Mouse (Mus musculus) liver, embryonic 13.5 days (tissue): Measurements from ENCODE around the gene Arl4c. TPM values are rescaled to one million over a fixed set of nuclear protein-coding genes. Genes with fewer than 3 reads are reported as not detected.

Experiments used
- ATAC-seq: fragments of 200-750 bp; cut with Nextera tagmentation; 2 replicates; pipeline ENCODE4 v1.8.0; 2017; ENCODE audit warnings: low read depth, mild to moderate bottlenecking, moderate number of reproducible peaks, moderate library complexity
- DNase-seq: peaks from one replicate; pipeline ENCODE4 v3.0.0; 2022
- H3K27ac ChIP-seq: fragments of 300-500 bp; sonication (generic); 2 replicates; pipeline ENCODE4 v1.5.1; 2015; ENCODE audit warnings: moderate library complexity, mild to moderate bottlenecking, inconsistent platforms
- H3K27me3 ChIP-seq: fragments of 300-500 bp; sonication (generic); 2 replicates; pipeline ENCODE4 v1.6.1; 2015; ENCODE audit warnings: mild to moderate bottlenecking, inconsistent platforms
- H3K36me3 ChIP-seq: fragments of 300-500 bp; sonication (generic); 2 replicates; pipeline ENCODE4 v1.6.1; 2015; ENCODE audit warnings: mild to moderate bottlenecking, inconsistent platforms
- H3K4me1 ChIP-seq: fragments of 300-500 bp; sonication (generic); replicated peaks from 2 replicates; pipeline ENCODE4 v1.6.1; 2015; ENCODE audit warnings: inconsistent platforms
- H3K4me2 ChIP-seq: fragments of 300-500 bp; sonication (generic); 2 replicates; pipeline ENCODE4 v1.6.1; 2015; ENCODE audit warnings: inconsistent platforms, mild to moderate bottlenecking, moderate library complexity
- H3K4me3 ChIP-seq: fragments of 300-500 bp; sonication (generic); replicated peaks from 2 replicates; pipeline ENCODE4 v1.5.1; 2015; ENCODE audit warnings: mild to moderate bottlenecking, inconsistent platforms
- H3K9ac ChIP-seq: fragments of 300-500 bp; sonication (generic); 2 replicates; pipeline ENCODE4 v1.6.1; 2015; ENCODE audit warnings: mild to moderate bottlenecking, inconsistent platforms
- H3K9me3 ChIP-seq: fragments of 300-500 bp; sonication (generic); replicated peaks from 2 replicates; pipeline ENCODE4 v1.6.1; 2016; ENCODE audit warnings: inconsistent platforms
- WGBS: fragments of 180-500 bp; shearing (Covaris S2); methylation state at CpG from one replicate; pipeline ENCODE4 v1.1.7; 2015; ENCODE audit not compliant: insufficient replicate concordance; 5-methylcytosine and 5-hydroxymethylcytosine counted together
- polyA plus RNA-seq: library from polyadenylated mRNA; unstranded; fragments of >200 nt; fragmentation: Nextera tagmentation; extraction: Ambion mirVana; gene quantifications from 2 replicates; pipeline ENCODE4 v1.2.1, GENCODE M21; 2015

The Arl4c gene
- polyA plus RNA-seq, 1 experiment from 2014 or later, result 0.83 TPM

DNA sequence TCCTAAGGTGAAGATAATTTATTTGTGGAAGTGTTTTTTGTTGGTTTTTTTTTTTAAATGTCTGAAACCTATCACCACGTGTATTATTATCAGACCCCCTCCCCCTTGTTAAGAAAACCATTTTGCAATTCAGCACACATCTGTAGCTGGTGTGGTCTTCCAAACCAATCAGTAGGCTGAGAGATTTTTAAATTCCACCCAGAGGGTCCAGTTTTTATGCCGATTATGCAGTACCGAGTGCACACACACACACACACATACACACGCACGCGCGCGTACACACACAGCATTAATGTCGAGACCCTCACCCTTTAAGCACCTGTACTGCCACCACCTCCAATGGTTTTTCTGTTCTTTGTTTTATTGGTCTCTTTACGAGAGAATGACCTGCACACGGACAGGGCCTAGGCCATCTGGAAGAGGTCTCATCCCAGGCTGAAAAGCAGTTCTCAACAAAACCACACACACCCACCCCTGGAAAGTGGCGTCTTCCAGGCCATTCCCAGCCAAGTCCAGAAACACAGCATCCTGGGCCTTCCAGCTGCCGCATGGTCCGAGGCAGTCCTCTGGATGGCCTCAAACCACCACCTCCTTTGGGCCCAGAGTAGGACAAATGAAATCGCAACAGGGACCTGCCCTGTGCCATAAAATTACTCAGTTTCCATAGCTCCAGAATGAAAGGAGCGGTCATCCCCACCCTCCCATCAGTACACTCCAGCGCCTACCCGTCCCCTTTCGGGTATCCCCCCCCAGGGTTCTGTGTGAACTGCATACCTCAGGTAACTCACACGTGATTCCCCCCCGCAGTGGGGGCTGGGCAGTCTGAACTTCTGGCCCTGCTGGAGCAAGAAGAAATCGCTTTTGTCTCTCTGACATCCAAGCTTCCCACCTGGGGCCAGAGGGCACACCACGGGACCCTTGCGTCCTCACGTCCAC is 1.9 kb downstream of the Arl4c start:
- no peak for ATAC-seq
- Histone ChIP-seq H3K4me1 (peaks cover 17% of the 10 kb centered on the region), H3K36me3 (no peaks in the 10 kb centered on the region), H3K9ac (no peak overlapping the region; the same call in 1 of the 2 replicates), H3K4me3 (peak overlapping the region; percentile 63), H3K4me2 (peak overlapping the region; percentile 81), H3K27me3 (peaks cover 59% of the 10 kb centered on the region), H3K9me3 (no peaks in the 10 kb centered on the region), H3K27ac (no peak overlapping the region)
- no peak for DNase-seq
- WGBS, result 31% methylated on average over 25 of the region's 25 CpGs

DNA sequence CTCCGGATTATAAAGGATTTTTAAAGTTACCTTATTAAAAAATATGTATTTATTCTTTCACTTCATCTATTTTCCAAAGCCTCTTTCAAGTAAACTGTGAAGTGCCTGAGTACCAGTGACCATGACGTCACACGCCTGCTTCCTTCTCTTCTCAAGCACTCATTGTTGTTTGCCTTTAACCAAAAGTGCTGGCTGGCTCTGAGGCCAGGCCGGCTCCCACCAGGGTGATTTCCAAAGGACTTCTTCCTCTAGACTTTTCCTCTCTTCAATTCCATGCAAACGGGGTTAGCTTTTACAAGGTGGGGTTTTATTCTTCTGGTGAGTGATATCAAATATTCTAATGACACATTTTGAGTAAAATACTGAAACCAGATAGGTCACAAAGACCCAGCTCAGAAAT is 2.6 kb downstream of the Arl4c start:
- Histone ChIP-seq H3K36me3 (no peaks in the 10 kb centered on the region), H3K4me2 (peak overlapping the region; percentile 81; the same call in 1 of the 2 replicates), H3K4me1 (peaks cover 17% of the 10 kb centered on the region), H3K4me3 (no peak overlapping the region), H3K27ac (no peak overlapping the region), H3K9ac (no peak overlapping the region), H3K9me3 (no peaks in the 10 kb centered on the region), H3K27me3 (peaks cover 58% of the 10 kb centered on the region)
- DNase-seq (no peak), ATAC-seq (no peak)
- 30% methylated on average over 5 of the region's 5 CpGs for WGBS

DNA sequence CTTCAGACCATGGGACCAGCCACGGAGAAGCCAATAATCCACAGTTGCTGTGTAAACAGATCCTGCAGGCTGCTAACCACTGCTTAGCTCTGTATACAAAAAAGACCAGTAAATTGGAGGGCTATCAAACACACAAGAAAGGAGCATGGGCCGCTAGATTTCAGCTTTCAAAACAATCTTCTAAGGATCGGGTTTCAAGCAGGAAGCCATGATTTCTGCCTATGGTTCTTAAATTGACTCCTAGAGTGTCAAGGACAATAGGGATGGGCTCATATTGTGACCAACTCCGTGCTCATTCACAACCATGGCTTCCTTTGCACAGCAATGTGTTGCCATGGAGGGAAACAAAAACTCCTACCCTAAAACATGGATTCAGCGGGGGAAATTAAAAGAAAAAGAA is 3.1 kb downstream of the Arl4c start:
- no peak overlapping the region for H3K27ac ChIP-seq
- DNase-seq (no peak), ATAC-seq (no peak)
- H3K9me3 ChIP-seq, result no peaks in the 10 kb centered on the region
- peaks cover 55% of the 10 kb centered on the region for H3K27me3 ChIP-seq
- H3K4me1 ChIP-seq, result peaks cover 17% of the 10 kb centered on the region
- H3K4me3 ChIP-seq, result 0 out of 2 replicates have a peak overlapping the region, but pooled peaks have one; percentile 3
- 36% methylated on average over 5 of the region's 5 CpGs for WGBS
- H3K4me2 ChIP-seq, result no peak overlapping the region
- no peaks in the 10 kb centered on the region for H3K36me3 ChIP-seq
- H3K9ac ChIP-seq, result no peak overlapping the region

DNA sequence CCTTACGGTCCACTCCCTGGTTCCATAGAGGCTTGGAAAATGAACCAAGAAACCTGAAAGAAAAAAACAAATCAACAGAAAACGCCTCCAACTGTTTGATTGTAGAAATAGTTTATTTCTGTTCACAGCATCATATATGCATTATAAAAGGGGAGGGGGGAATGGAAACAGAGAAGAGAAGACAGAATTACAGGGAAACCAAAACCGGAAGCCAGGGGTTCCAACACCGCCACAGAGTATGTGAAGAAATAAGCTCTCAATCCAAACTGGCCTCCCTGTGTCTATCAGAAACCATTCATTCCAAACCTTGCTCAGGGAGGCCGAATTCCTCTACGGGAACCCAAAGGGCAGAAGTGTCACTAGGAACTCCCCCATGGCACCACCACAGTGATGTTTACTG is 3.9 kb downstream of the Arl4c start:
- H3K27me3 ChIP-seq, result peaks cover 47% of the 10 kb centered on the region
- H3K4me1 ChIP-seq, result peaks cover 17% of the 10 kb centered on the region
- ATAC-seq (no peak), DNase-seq (no peak)
- no peak overlapping the region for H3K4me3 ChIP-seq
- no peaks in the 10 kb centered on the region for H3K36me3 ChIP-seq
- H3K9ac ChIP-seq, result no peak overlapping the region
- no peaks in the 10 kb centered on the region for H3K9me3 ChIP-seq
- H3K4me2 ChIP-seq, result no peak overlapping the region
- H3K27ac ChIP-seq, result no peak overlapping the region
- 69% methylated on average over 6 of the region's 6 CpGs for whole genome bisulfite sequencing

DNA sequence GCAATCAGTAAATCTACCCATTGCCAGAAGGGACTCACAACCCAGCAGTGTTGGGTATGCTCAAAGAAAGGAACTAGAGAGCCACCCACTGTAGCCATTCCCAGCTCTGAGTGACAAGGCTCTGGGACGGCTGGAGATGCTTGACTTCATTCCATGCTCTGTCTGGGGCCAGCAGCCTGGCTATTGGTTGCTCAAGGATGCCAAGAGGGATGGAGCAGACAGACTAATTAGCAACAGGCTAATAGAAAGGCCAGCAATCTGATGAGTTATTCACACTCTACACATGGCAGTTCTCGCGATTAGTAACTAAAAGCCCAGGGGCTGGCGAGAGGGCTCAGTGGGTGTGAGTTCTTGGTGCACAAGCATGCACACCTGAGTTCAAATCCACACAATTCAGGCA is 5.6 kb downstream of the Arl4c start:
- Histone ChIP-seq H3K27me3 (peaks cover 30% of the 10 kb centered on the region), H3K4me2 (no peak overlapping the region), H3K27ac (no peak overlapping the region), H3K4me1 (peaks cover 9% of the 10 kb centered on the region), H3K9ac (no peak overlapping the region), H3K9me3 (no peaks in the 10 kb centered on the region), H3K36me3 (no peaks in the 10 kb centered on the region), H3K4me3 (no peak overlapping the region)
- ATAC-seq (no peak), DNase-seq (no peak)
- WGBS, result 71% methylated on average over 4 of the region's 4 CpGs

DNA sequence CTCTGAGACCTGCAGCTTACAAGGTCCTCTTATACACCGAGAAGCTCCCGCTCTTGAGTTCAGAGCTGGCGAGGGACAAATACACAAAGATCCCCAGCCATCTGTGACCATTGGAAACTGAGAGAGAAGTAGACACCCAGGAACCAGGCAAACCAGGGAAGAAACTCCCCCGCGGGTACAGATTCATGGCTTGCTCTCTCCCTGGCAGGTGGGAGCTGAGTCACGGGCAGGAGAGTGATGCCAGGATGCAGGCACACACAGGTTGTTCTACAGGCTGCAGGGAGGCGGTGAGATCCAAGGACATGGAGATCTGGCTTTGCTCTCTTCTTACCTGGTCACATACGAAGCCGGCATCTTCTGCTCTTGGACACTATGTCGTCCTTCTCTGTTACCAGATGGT is 7.7 kb downstream of the Arl4c start:
- DNase-seq (no peak), ATAC-seq (no peak)
- WGBS, result 65% methylated on average over 10 of the region's 10 CpGs
- Histone ChIP-seq H3K4me2 (no peak overlapping the region), H3K4me3 (no peak overlapping the region), H3K4me1 (no peaks in the 10 kb centered on the region), H3K36me3 (no peaks in the 10 kb centered on the region), H3K27me3 (peaks cover 10% of the 10 kb centered on the region; the same call in 1 of the 2 replicates), H3K27ac (no peak overlapping the region), H3K9ac (no peak overlapping the region), H3K9me3 (no peaks in the 10 kb centered on the region)

DNA sequence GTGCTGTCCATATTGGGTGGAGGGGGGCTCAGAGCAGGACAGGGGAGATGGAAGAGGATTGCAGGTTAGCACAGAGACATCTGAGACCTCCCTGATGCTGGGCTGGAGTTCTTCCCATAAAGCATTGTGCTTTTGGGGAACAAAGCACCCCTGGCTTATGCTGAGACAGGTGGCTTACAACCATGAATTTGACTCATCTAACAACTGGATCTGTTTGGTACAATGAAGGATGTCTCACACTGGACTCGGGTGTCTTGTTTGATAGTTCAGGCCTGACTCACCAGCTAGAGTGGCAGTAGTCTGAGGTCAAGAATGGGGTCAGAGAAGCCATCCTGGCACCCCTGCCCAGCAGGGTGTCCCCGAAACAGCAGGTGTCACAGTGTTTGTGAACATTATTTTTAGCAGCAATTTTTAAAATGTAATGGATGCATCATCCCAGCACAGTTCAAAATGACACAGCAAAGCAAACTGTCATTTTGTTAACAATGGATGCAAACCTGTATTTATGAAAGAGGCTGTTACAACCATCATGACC is 9.7 kb downstream of the Arl4c start:
- WGBS, result 58% methylated on average over 2 of the region's 2 CpGs
- ATAC-seq (no peak), DNase-seq (no peak)
- Histone ChIP-seq H3K4me1 (no peaks in the 10 kb centered on the region), H3K36me3 (no peaks in the 10 kb centered on the region), H3K27me3 (0 out of 2 replicates have a peak, but pooled peaks cover under 1% of the 10 kb centered on the region), H3K27ac (no peak overlapping the region), H3K4me3 (no peak overlapping the region), H3K9ac (no peak overlapping the region), H3K9me3 (no peaks in the 10 kb centered on the region), H3K4me2 (no peak overlapping the region)

DNA sequence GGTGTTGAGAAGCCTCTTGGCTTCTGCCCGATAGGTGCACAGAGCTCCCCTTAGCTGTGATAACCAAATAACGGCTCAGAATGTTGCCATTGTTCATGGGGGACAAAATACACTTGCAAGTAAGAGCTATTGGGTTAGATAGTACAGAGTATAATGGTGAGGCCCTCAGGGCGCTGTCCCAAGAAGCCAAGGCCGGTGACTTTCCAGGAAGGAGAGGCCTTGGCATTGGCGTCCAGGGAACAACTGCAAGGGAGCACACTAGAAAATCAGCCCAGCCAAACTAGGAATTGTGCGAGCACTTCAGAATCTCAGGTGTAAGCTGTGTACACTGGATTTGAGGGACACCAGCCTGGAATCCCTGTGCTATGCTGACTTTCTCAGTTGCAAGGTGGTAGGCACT is 11.4 kb downstream of the Arl4c start:
- no peaks in the 10 kb centered on the region for H3K9me3 ChIP-seq
- no peaks in the 10 kb centered on the region for H3K4me1 ChIP-seq
- 68% methylated on average over 6 of the region's 6 CpGs for WGBS
- no peak overlapping the region for H3K27ac ChIP-seq
- ATAC-seq (no peak), DNase-seq (no peak)
- no peaks in the 10 kb centered on the region for H3K36me3 ChIP-seq
- no peak overlapping the region for H3K9ac ChIP-seq
- H3K27me3 ChIP-seq, result no peaks in the 10 kb centered on the region
- no peak overlapping the region for H3K4me3 ChIP-seq
- H3K4me2 ChIP-seq, result no peak overlapping the region

DNA sequence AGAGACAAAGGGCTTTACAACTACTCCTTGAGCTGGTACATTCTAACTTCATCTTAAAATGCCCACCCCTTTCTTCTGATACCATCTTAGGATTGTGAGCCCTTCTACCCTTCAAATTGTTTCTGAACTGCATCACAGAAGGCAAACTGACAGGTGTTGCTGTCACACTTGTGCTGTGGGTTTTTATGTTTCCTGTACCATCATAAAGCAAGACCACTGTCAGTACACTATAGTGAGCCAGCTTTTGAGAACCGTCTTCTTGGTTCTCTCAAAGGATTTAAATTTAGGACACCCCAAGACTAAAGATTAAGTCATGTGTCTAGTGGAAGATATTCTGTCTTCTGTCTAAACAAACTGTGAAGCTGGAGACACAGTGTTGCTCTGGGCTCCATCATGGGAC is 17.3 kb downstream of the Arl4c start:
- Histone ChIP-seq H3K36me3 (no peaks in the 10 kb centered on the region), H3K27me3 (no peaks in the 10 kb centered on the region), H3K4me2 (no peak overlapping the region), H3K27ac (no peak overlapping the region), H3K4me3 (no peak overlapping the region), H3K9me3 (no peaks in the 10 kb centered on the region), H3K9ac (no peak overlapping the region), H3K4me1 (no peaks in the 10 kb centered on the region)
- WGBS, result 62% methylated on average over 1 of the region's 1 CpGs
- ATAC-seq (no peak), DNase-seq (no peak)

DNA sequence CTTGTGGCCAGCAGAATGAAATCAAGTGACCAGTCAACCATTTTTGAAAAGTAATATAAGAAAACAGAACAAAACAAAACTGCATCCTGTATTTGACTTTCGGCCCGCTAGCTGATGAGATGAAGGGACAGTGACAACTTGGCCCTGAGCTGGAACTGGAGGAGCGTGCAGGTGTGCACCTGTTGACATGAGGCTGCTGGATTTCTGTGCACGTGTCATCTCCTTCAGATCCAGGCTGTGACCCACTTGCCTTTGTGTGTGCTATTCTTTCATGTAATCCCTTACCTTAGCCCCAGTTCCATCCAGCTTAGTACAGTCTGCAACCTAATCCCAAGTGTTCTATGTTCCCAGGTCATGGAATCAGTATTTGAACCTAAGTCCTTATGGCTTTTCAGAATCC is 20.4 kb downstream of the Arl4c start:
- Histone ChIP-seq H3K27me3 (no peaks in the 10 kb centered on the region), H3K4me1 (no peaks in the 10 kb centered on the region), H3K9me3 (no peaks in the 10 kb centered on the region), H3K4me2 (no peak overlapping the region), H3K4me3 (no peak overlapping the region), H3K27ac (no peak overlapping the region), H3K36me3 (no peaks in the 10 kb centered on the region), H3K9ac (no peak overlapping the region)
- DNase-seq (no peak), ATAC-seq (no peak)
- WGBS, result 72% methylated on average over 4 of the region's 4 CpGs

DNA sequence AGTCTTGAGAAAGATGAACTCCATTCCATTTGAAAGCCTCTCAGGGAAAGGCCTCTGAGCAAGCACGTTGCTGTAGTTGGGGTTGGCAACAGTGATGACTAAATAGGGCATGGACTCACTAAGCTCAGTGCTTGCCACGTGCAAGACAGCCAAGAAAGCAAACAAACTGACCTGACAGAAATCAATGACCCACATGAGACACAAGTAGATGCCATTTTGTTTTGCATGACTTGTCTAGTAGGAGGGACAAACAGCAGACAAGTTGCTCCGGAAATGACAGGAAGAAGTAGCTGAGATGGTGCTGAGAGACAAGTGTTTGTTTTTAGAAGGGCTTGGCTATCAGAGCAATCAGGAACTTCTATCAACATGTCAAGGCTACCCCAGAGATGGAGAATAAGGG is 21.2 kb downstream of the Arl4c start:
- Histone ChIP-seq H3K4me2 (no peak overlapping the region), H3K27ac (no peak overlapping the region), H3K27me3 (no peaks in the 10 kb centered on the region), H3K4me1 (no peaks in the 10 kb centered on the region), H3K4me3 (no peak overlapping the region), H3K9me3 (no peaks in the 10 kb centered on the region), H3K36me3 (no peaks in the 10 kb centered on the region), H3K9ac (no peak overlapping the region)
- 39% methylated on average over 3 of the region's 3 CpGs for WGBS
- no peak for ATAC-seq
- no peak for DNase-seq
